Mouse (Mus musculus) intestine, postnatal 0 days (tissue): ENCODE measurements at regions not wholly inside any gene's neighbourhood (a gene's known extent, or its start where the extent isn't known, plus 50 kb on each side); places are given as distances from the start of the nearest gene placed in this dataset.
A peak's percentile ranks its signal among the peaks of the same experiment; 100 is the strongest.
"Not testable (repeated sequence)": the region's sequence is repeated elsewhere in the genome, so short reads cannot be mapped to it uniquely, and the experiment has no call there.

Source experiments
- ATAC-seq: fragments of 200-750 bp; cut with Nextera tagmentation; 2 replicates; pipeline ENCODE4 v1.8.0; 2017; ENCODE audit warnings: mild to moderate bottlenecking, moderate TSS enrichment, moderate library complexity
- H3K27ac ChIP-seq: fragments of 300-500 bp; sonication (generic); 2 replicates; pipeline ENCODE4 v1.5.1; 2014; ENCODE audit warnings: mild to moderate bottlenecking, low read depth, low read length, moderate library complexity
- H3K27me3 ChIP-seq: fragments of 300-500 bp; sonication (generic); replicated peaks from 2 replicates; pipeline ENCODE4 v1.6.1; 2014; ENCODE audit warnings: low read length, mixed read lengths; ENCODE audit not compliant: control insufficient read depth, insufficient read depth
- H3K36me3 ChIP-seq: fragments of 300-500 bp; sonication (generic); 2 replicates; pipeline ENCODE4 v1.6.1; 2014; ENCODE audit warnings: mild to moderate bottlenecking, moderate library complexity; ENCODE audit not compliant: control insufficient read depth, insufficient read depth
- H3K4me1 ChIP-seq: fragments of 300-500 bp; sonication (generic); replicated peaks from 2 replicates; pipeline ENCODE4 v1.6.1; 2014; ENCODE audit warnings: antibody characterized with exemption, low read length, mixed read lengths; ENCODE audit not compliant: control insufficient read depth, insufficient read depth
- H3K4me2 ChIP-seq: fragments of 300-500 bp; sonication (generic); replicated peaks from 2 replicates; pipeline ENCODE4 v1.6.1; 2014; ENCODE audit warnings: low read depth, mild to moderate bottlenecking, moderate library complexity
- H3K4me3 ChIP-seq: fragments of 300-500 bp; sonication (generic); 2 replicates; pipeline ENCODE4 v1.5.1; 2014; ENCODE audit warnings: low read depth, low read length
- H3K9ac ChIP-seq: fragments of 300-500 bp; sonication (generic); 2 replicates; pipeline ENCODE4 v1.6.1; 2014; ENCODE audit warnings: mild to moderate bottlenecking, low read depth, low read length
- H3K9me3 ChIP-seq: fragments of 300-500 bp; sonication (generic); 2 replicates; pipeline ENCODE4 v1.6.1; 2016; ENCODE audit warnings: mixed run types; ENCODE audit not compliant: control insufficient read depth
- CTCF ChIP-seq: sonication (generic); IDR thresholded peaks from 2 replicates; pipeline ENCODE4 v1.5.1; 2016; ENCODE audit warnings: low read depth, mild to moderate bottlenecking, control low read depth, antibody characterized with exemption, moderate library complexity
- WGBS: fragments of 180-500 bp; shearing (Covaris S2); extraction: QIAGEN DNeasy Blood & Tissue Kit; methylation state at CpG from one replicate; pipeline ENCODE4 v1.1.7; 2014; 5-methylcytosine and 5-hydroxymethylcytosine counted together

DNA sequence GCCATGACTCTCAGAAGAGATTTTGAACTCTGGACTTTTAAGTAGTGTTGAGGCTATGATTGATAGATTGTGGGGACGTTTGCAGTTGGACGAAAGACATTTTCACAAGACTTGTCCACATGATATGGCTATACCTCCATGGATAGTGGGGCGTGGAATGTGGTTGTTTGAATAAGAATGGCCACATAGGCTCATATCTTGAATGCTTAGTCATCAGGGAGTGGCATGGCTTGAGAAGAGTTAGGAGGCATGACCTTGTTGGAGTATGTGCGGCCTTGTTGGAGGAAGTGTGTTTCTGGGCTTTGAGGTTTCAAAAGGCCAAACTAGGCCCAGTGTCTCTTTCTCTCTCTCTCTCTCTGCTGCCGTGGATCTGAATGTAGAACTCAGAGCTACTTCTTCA, 204.7 kb upstream of the Pclo start:
- H3K36me3 ChIP-seq = no peaks in the 10 kb centered on the region
- TF ChIP-seq CTCF = no peak
- no peak overlapping the region for H3K27ac ChIP-seq
- no peak for ATAC-seq
- no peak overlapping the region for H3K9ac ChIP-seq
- no peak overlapping the region for H3K4me3 ChIP-seq
- H3K27me3 ChIP-seq = no peaks in the 10 kb centered on the region
- H3K9me3 ChIP-seq = no peaks in the 10 kb centered on the region
- H3K4me2 ChIP-seq = no peak overlapping the region
- WGBS = 80% methylated on average over 5 of the region's 5 CpGs
- H3K4me1 ChIP-seq = no peaks in the 10 kb centered on the region

DNA sequence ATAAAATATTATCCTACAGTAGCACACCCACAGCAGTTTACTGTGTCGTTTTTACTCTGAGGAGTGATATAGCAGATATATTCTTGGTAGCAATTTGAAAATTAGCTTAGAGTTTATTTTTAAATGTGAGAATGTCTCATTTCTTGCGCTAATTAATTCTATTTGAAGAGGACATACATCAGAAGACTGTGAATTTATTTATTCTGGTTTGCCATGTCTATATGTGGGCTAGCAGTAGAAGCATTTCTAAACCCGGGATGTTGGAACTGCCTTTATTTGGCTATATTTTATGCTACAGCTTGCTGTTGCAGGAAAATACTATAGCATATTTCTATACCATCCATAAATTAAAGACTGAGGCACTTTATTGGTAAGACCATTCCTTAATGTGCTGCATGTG, 203.0 kb upstream of the Pclo start:
- no peak for ATAC-seq
- Histone ChIP-seq H3K4me2 (no peak overlapping the region), H3K9me3 (no peaks in the 10 kb centered on the region), H3K4me1 (no peaks in the 10 kb centered on the region), H3K27ac (no peak overlapping the region), H3K9ac (no peak overlapping the region), H3K36me3 (no peaks in the 10 kb centered on the region), H3K4me3 (no peak overlapping the region), H3K27me3 (no peaks in the 10 kb centered on the region)
- WGBS = 83% methylated on average over 3 of the region's 3 CpGs
- no peak for TF ChIP-seq CTCF

DNA sequence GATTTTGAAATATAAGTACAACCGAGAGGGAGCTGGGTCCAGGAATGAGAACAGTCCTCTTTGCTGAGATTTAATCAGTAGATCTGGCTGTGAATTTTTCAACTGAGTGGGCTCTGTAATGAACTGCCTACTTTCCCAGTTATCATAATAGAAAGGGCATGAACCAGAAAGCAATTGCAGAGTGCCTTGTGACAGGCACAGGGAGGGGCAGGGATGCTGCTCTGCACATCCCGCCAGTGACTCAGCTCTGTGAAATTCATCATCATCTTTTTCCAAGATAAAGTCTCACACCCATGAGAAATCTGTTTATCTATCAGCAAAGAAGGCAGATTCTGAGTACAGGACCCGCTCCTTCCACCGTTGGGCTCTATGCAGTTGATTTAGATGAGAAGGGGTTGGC, 194.5 kb upstream of the Pclo start:
- no peak for ATAC-seq
- no peak overlapping the region for H3K27ac ChIP-seq
- 77% methylated on average over 4 of the region's 4 CpGs for WGBS

DNA sequence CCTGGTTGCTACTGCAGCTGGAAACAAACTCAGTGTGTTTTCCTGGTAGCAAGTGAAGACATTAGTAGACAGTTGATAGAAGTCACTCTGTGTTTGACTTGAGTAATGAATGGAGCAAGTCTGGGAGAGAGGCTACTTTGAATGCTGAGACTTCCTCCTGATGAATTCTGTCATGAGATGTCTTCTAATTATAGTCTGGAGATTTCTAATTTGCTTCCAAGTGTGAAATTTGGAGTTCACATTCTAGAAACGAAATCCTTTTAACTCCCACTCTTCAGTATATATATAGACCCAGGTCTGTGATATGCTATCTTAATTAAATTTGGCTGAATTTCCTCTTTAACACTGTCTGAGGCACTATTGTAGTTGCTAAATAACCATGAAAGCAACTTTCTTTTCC, 192.7 kb upstream of the Pclo start:
- no peak for ATAC-seq
- Histone ChIP-seq H3K9me3 (no peaks in the 10 kb centered on the region), H3K4me3 (no peak overlapping the region), H3K27ac (no peak overlapping the region), H3K36me3 (no peaks in the 10 kb centered on the region), H3K4me2 (no peak overlapping the region), H3K4me1 (no peaks in the 10 kb centered on the region), H3K9ac (no peak overlapping the region), H3K27me3 (no peaks in the 10 kb centered on the region)
- TF ChIP-seq CTCF = no peak
- WGBS = 65% methylated on average over 1 of the region's 1 CpGs

More for the DNA sequence above, 194.5 kb upstream of the Pclo start:
- Histone ChIP-seq H3K4me2 (no peak overlapping the region), H3K4me3 (no peak overlapping the region), H3K4me1 (no peaks in the 10 kb centered on the region), H3K9ac (no peak overlapping the region), H3K36me3 (no peaks in the 10 kb centered on the region), H3K9me3 (no peaks in the 10 kb centered on the region), H3K27me3 (no peaks in the 10 kb centered on the region)
- TF ChIP-seq CTCF = no peak

DNA sequence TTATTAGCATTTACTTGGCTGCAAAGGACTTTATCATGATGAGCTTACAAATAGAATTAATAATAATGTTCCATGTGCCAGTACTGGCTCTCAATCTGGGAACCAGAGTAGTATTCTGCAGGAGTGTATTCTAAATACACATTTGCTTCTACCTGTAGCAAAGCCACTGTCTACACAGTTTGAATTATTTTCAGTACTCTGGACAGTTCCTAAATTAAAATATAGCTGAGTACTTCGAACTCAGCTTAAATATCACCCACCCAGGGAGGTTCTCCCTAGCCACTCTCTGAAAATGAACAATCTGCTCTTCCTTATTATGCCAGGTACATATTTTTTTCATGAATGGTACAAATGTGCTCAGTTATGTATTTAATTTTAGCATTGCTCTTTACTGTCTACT, 154.3 kb upstream of the Pclo start:
- no peak overlapping the region for H3K9ac ChIP-seq
- no peak overlapping the region for H3K4me3 ChIP-seq
- ATAC-seq = no peak
- 29% methylated on average over 1 of the region's 1 CpGs for WGBS
- H3K36me3 ChIP-seq = no peaks in the 10 kb centered on the region
- H3K9me3 ChIP-seq = no peaks in the 10 kb centered on the region
- H3K4me1 ChIP-seq = no peaks in the 10 kb centered on the region
- no peak overlapping the region for H3K27ac ChIP-seq
- TF ChIP-seq CTCF = no peak
- no peaks in the 10 kb centered on the region for H3K27me3 ChIP-seq
- no peak overlapping the region for H3K4me2 ChIP-seq

DNA sequence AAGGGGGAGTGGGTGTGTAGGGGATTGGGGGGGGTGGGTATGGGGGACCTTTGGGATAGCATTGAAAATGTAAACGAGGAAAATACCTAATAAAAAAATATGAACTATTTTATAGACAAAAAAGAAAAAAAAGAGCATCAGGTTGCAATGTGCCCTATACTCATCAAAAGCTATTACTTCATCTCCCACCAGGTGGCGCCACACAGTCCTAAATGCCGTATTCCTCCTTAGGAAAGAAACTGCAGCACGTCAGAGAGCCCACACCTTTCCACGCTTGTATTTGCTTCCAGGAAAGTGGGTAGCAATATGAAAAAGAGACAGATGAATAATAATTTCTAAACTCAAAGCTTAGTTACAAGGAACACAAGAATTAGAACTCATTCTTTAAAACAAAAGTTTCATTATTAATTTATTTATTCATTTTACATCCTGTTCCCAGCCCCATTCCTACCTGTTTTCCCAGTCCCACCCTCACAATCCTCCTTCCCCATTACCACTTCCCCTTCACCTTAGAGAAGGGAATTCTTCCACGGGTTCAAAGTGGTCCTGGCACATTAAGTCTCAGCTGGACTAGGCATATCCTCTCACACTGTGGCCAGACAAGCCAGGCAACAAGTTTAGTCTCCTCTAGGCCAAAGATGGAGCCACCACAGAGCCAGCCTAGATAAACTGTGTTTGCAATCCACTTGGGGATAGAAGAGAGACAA, 125.4 kb upstream of the Pclo start:
- peak; percentile 63 for TF ChIP-seq CTCF
- ATAC-seq = no peak
- Histone ChIP-seq H3K4me1 (no peaks in the 10 kb centered on the region), H3K27ac (no peak overlapping the region), H3K9ac (no peak overlapping the region), H3K36me3 (no peaks in the 10 kb centered on the region), H3K4me3 (no peak overlapping the region), H3K9me3 (no peaks in the 10 kb centered on the region), H3K27me3 (no peaks in the 10 kb centered on the region), H3K4me2 (no peak overlapping the region)
- WGBS = 17% methylated on average over 6 of the region's 6 CpGs

DNA sequence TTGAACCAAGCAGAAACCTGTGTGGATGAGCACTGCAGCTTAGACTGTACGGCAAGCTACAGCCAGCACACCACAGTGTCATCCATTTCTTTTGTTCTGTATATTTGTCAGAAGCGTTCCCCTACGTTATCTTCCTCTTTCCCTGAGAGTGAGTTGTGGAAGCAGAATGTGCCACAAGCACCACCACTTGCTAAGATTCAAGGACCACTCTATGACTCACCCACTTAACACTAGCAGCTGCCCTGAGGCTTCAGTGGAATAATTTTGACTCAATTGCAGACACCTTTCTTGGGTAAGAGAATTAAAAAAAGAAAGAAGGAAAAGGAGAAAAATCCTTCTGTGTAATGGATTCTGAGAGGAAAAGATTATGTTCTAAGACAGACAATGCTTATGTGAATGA, 122.9 kb upstream of the Pclo start:
- H3K4me2 ChIP-seq = no peak overlapping the region
- no peaks in the 10 kb centered on the region for H3K9me3 ChIP-seq
- H3K4me3 ChIP-seq = no peak overlapping the region
- ATAC-seq = no peak
- H3K27me3 ChIP-seq = no peaks in the 10 kb centered on the region
- H3K9ac ChIP-seq = no peak overlapping the region
- H3K27ac ChIP-seq = no peak overlapping the region
- no peak for TF ChIP-seq CTCF
- no peaks in the 10 kb centered on the region for H3K36me3 ChIP-seq
- H3K4me1 ChIP-seq = no peaks in the 10 kb centered on the region
- 70% methylated on average over 3 of the region's 3 CpGs for WGBS

DNA sequence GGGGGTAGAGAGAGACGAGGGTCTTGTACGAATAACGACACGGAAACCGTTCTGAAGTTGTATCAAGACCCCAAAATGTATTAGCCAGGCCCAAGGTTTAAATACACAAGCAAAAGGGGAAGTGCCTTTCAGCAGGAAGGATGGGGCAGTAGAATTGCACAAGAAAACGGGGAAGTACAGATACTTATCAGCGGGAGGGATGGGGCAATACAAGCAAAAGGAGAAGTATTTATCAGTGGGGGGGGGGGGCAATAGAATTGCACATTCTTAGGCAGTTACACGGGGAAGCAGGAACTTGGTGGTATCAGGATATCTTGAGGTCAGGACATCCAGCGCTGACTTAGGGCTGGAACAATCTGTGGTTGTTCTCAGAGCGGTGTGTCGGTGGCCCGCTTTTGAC, 111.3 kb upstream of the Pclo start:
- H3K4me3 ChIP-seq, ATAC-seq, H3K36me3 ChIP-seq, H3K9me3 ChIP-seq, H3K4me1 ChIP-seq, H3K9ac ChIP-seq, H3K27me3 ChIP-seq, H3K27ac ChIP-seq, H3K4me2 ChIP-seq: not testable (repeated sequence)
- 87% methylated on average over 7 of the region's 12 CpGs for WGBS
